Mouse (Mus musculus): ENCODE measurements at regions not wholly inside any gene's neighbourhood (a gene's known extent, or its start where the extent isn't known, plus 50 kb on each side); places are given as distances from the start of the nearest gene placed in this dataset.

GRCm38 (mm10) chr14:54107204-54107796 is 146.6 kb downstream of the Dad1 start:
- no peak for ATAC-seq (replicated peaks; ENCODE audit: insufficient number of reproducible peaks, low FRiP score, low TSS enrichment, low read depth)

GRCm38 (mm10) chr14:54104243-54104642 is 149.7 kb downstream of the Dad1 start:
- WGBS: 87% methylated on average over 6 of the region's 6 CpGs
- DNase-seq (ENCODE audit: low spot score): no peak
- no peak overlapping the region for H3K9ac ChIP-seq (replicated peaks; ENCODE audit: low read length)
- H3K27ac ChIP-seq (replicated peaks; ENCODE audit: low read depth, low read length): no peak overlapping the region
- H3K27me3 ChIP-seq (ENCODE audit: control insufficient read depth, insufficient read depth, low read length): no peaks in the 10 kb centered on the region
- no peak for ATAC-seq (replicated peaks; ENCODE audit: insufficient number of reproducible peaks, low FRiP score, low TSS enrichment, low read depth)
- H3K9me3 ChIP-seq (replicated peaks; ENCODE audit: control insufficient read depth, low read length): no peaks in the 10 kb centered on the region
- H3K4me2 ChIP-seq (ENCODE audit: low read depth, low read length): no peak overlapping the region
- H3K36me3 ChIP-seq (replicated peaks; ENCODE audit: control insufficient read depth, insufficient read depth, low read depth, low read length): no peaks in the 10 kb centered on the region
- no peak overlapping the region for H3K4me3 ChIP-seq (ENCODE audit: low read depth, low read length)
- no peaks in the 10 kb centered on the region for H3K4me1 ChIP-seq (ENCODE audit: control insufficient read depth, insufficient read depth, low read length)

More at GRCm38 (mm10) chr14:54107204-54107796, 146.6 kb downstream of the Dad1 start:
- Histone ChIP-seq H3K9ac (replicated peaks; ENCODE audit: low read length) (no peak overlapping the region), H3K9me3 (replicated peaks; ENCODE audit: control insufficient read depth, low read length) (no peaks in the 10 kb centered on the region), H3K36me3 (replicated peaks; ENCODE audit: control insufficient read depth, insufficient read depth, low read depth, low read length) (no peaks in the 10 kb centered on the region), H3K4me1 (ENCODE audit: control insufficient read depth, insufficient read depth, low read length) (no peaks in the 10 kb centered on the region), H3K27ac (replicated peaks; ENCODE audit: low read depth, low read length) (no peak overlapping the region), H3K27me3 (ENCODE audit: control insufficient read depth, insufficient read depth, low read length) (no peaks in the 10 kb centered on the region), H3K4me3 (ENCODE audit: low read depth, low read length) (no peak overlapping the region), H3K4me2 (ENCODE audit: low read depth, low read length) (no peak overlapping the region)
- no peak for DNase-seq (ENCODE audit: low spot score)
- 63% methylated on average over 7 of the region's 7 CpGs for WGBS

DNA sequence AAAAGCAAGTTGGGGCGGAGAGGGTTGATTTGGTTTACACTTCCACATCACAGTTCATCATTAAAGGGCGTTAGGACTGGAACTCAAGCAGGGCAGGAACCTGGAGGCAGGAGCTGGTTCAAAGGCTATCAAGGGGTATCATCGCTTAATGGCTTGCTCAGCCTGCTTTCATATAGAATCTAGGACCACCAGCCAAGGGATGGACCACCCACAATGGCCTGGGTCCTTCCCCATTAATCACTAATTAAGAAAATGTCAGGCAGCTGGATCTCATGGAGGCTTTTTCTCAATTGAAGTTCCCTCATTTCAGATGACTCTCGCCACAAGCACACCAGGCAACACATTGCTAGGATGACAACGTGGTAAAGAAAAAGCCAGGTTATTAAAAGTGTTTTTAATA is 150.4 kb downstream of the Dad1 start:
- Histone ChIP-seq H3K4me3 (ENCODE audit: low read depth, low read length) (no peak overlapping the region), H3K27ac (replicated peaks; ENCODE audit: low read depth, low read length) (no peak overlapping the region), H3K36me3 (replicated peaks; ENCODE audit: control insufficient read depth, insufficient read depth, low read depth, low read length) (no peaks in the 10 kb centered on the region), H3K27me3 (ENCODE audit: control insufficient read depth, insufficient read depth, low read length) (no peaks in the 10 kb centered on the region), H3K9ac (replicated peaks; ENCODE audit: low read length) (no peak overlapping the region), H3K4me1 (ENCODE audit: control insufficient read depth, insufficient read depth, low read length) (no peaks in the 10 kb centered on the region), H3K4me2 (ENCODE audit: low read depth, low read length) (no peak overlapping the region), H3K9me3 (replicated peaks; ENCODE audit: control insufficient read depth, low read length) (no peaks in the 10 kb centered on the region)
- WGBS: 76% methylated on average over 5 of the region's 5 CpGs
- DNase-seq (ENCODE audit: low spot score) (no peak), ATAC-seq (replicated peaks; ENCODE audit: insufficient number of reproducible peaks, low FRiP score, low TSS enrichment, low read depth) (no peak)

GRCm38 (mm10) chr14:54103115-54103514 is 150.8 kb downstream of the Dad1 start:
- 58% methylated on average over 3 of the region's 3 CpGs for WGBS
- H3K27ac ChIP-seq (replicated peaks; ENCODE audit: low read depth, low read length): no peak overlapping the region

GRCm38 (mm10) chr14:54101775-54102174 is 152.1 kb downstream of the Dad1 start:
- Histone ChIP-seq H3K4me1 (ENCODE audit: control insufficient read depth, insufficient read depth, low read length) (no peaks in the 10 kb centered on the region), H3K27ac (replicated peaks; ENCODE audit: low read depth, low read length) (no peak overlapping the region), H3K4me3 (ENCODE audit: low read depth, low read length) (no peak overlapping the region), H3K4me2 (ENCODE audit: low read depth, low read length) (no peak overlapping the region), H3K9ac (replicated peaks; ENCODE audit: low read length) (no peak overlapping the region), H3K27me3 (ENCODE audit: control insufficient read depth, insufficient read depth, low read length) (no peaks in the 10 kb centered on the region), H3K36me3 (replicated peaks; ENCODE audit: control insufficient read depth, insufficient read depth, low read depth, low read length) (no peaks in the 10 kb centered on the region), H3K9me3 (replicated peaks; ENCODE audit: control insufficient read depth, low read length) (no peaks in the 10 kb centered on the region)
- ATAC-seq (replicated peaks; ENCODE audit: insufficient number of reproducible peaks, low FRiP score, low TSS enrichment, low read depth) (no peak), DNase-seq (ENCODE audit: low spot score) (no peak)
- 78% methylated on average over 3 of the region's 3 CpGs for WGBS

More at GRCm38 (mm10) chr14:54103115-54103514, 150.8 kb downstream of the Dad1 start:
- Histone ChIP-seq H3K36me3 (replicated peaks; ENCODE audit: control insufficient read depth, insufficient read depth, low read depth, low read length) (no peaks in the 10 kb centered on the region), H3K4me3 (ENCODE audit: low read depth, low read length) (no peak overlapping the region), H3K27me3 (ENCODE audit: control insufficient read depth, insufficient read depth, low read length) (no peaks in the 10 kb centered on the region), H3K9me3 (replicated peaks; ENCODE audit: control insufficient read depth, low read length) (no peaks in the 10 kb centered on the region), H3K4me2 (ENCODE audit: low read depth, low read length) (no peak overlapping the region), H3K9ac (replicated peaks; ENCODE audit: low read length) (no peak overlapping the region), H3K4me1 (ENCODE audit: control insufficient read depth, insufficient read depth, low read length) (no peaks in the 10 kb centered on the region)
- ATAC-seq (replicated peaks; ENCODE audit: insufficient number of reproducible peaks, low FRiP score, low TSS enrichment, low read depth) (no peak), DNase-seq (ENCODE audit: low spot score) (no peak)

DNA sequence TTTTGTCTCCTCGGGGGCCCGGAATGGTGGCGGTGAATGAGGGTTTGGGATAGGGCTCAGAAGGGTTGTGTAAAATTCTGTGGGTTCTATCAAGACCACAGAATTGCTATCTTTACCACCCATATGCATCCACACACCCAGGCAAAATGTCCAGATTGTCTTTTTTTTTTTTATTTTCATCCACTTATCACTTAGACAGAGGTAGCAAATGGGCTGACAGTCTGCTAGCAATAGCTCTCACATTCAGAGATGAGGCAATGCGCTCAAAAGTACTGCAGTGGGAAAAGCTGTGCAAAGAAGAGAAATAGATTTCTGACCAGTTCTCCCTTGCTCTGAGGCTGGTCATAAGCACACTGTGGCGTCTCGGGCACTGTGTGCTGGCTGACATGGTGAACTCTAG is 154.5 kb downstream of the Dad1 start:
- H3K4me1 ChIP-seq (ENCODE audit: control insufficient read depth, insufficient read depth, low read length): no peaks in the 10 kb centered on the region
- H3K9ac ChIP-seq (replicated peaks; ENCODE audit: low read length): no peak overlapping the region
- H3K27me3 ChIP-seq (ENCODE audit: control insufficient read depth, insufficient read depth, low read length): no peaks in the 10 kb centered on the region
- no peaks in the 10 kb centered on the region for H3K36me3 ChIP-seq (replicated peaks; ENCODE audit: control insufficient read depth, insufficient read depth, low read depth, low read length)
- no peak for ATAC-seq (replicated peaks; ENCODE audit: insufficient number of reproducible peaks, low FRiP score, low TSS enrichment, low read depth)
- DNase-seq (ENCODE audit: low spot score): no peak
- H3K4me2 ChIP-seq (ENCODE audit: low read depth, low read length): no peak overlapping the region
- no peaks in the 10 kb centered on the region for H3K9me3 ChIP-seq (replicated peaks; ENCODE audit: control insufficient read depth, low read length)
- no peak overlapping the region for H3K27ac ChIP-seq (replicated peaks; ENCODE audit: low read depth, low read length)
- H3K4me3 ChIP-seq (ENCODE audit: low read depth, low read length): no peak overlapping the region
- 89% methylated on average over 6 of the region's 6 CpGs for WGBS

DNA sequence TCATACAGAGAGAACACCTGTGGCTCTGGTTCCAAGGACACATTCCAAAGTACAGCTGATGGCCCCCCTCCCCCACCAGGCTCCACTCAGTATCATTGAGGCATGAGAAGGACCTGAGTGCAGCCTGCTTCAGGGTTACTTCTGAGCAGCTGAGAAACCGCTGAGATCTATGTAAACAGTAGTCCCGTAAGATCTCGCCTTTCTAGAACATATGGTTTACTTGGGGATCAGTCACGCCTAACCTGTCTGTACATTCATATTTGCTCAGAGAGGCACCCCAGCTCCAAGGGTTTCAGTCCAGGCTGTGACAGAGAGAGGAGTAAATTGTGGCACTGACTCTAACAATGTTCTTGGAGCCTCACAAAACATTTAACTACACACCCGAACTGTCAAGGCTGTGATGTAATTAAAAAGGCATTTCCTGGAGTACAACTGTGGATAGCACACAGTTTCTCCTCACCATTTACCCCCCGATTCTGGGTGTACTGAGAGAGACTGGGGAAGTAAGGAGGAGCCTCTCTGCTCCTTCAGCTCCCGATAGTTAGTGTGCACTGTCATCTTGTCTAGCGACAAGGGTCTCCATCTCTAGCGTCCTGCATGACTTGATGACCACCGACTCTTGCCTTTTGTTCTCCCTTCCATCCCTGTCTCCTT is 155.7 kb downstream of the Dad1 start:
- no peak for DNase-seq (ENCODE audit: low spot score)
- Histone ChIP-seq H3K27me3 (ENCODE audit: control insufficient read depth, insufficient read depth, low read length) (no peaks in the 10 kb centered on the region), H3K27ac (replicated peaks; ENCODE audit: low read depth, low read length) (no peak overlapping the region), H3K9me3 (replicated peaks; ENCODE audit: control insufficient read depth, low read length) (no peaks in the 10 kb centered on the region), H3K9ac (replicated peaks; ENCODE audit: low read length) (no peak overlapping the region), H3K36me3 (replicated peaks; ENCODE audit: control insufficient read depth, insufficient read depth, low read depth, low read length) (no peaks in the 10 kb centered on the region), H3K4me1 (ENCODE audit: control insufficient read depth, insufficient read depth, low read length) (no peaks in the 10 kb centered on the region), H3K4me3 (ENCODE audit: low read depth, low read length) (no peak overlapping the region), H3K4me2 (ENCODE audit: low read depth, low read length) (no peak overlapping the region)
- ATAC-seq (replicated peaks; ENCODE audit: insufficient number of reproducible peaks, low FRiP score, low TSS enrichment, low read depth): no peak
- WGBS: 66% methylated on average over 10 of the region's 10 CpGs

- H3K4me3 ChIP-seq (ENCODE audit: low read depth, low read length): no peak overlapping the region
- H3K9me3 ChIP-seq (replicated peaks; ENCODE audit: control insufficient read depth, low read length): no peaks in the 10 kb centered on the region
- H3K27ac ChIP-seq (replicated peaks; ENCODE audit: low read depth, low read length): no peak overlapping the region
- no peaks in the 10 kb centered on the region for H3K36me3 ChIP-seq (replicated peaks; ENCODE audit: control insufficient read depth, insufficient read depth, low read depth, low read length)
- no peak for DNase-seq (ENCODE audit: low spot score)
- no peak overlapping the region for H3K9ac ChIP-seq (replicated peaks; ENCODE audit: low read length)
- H3K4me1 ChIP-seq (ENCODE audit: control insufficient read depth, insufficient read depth, low read length): no peaks in the 10 kb centered on the region
- WGBS: 66% methylated on average over 2 of the region's 2 CpGs
- H3K27me3 ChIP-seq (ENCODE audit: control insufficient read depth, insufficient read depth, low read length): no peaks in the 10 kb centered on the region
- ATAC-seq (replicated peaks; ENCODE audit: insufficient number of reproducible peaks, low FRiP score, low TSS enrichment, low read depth): no peak
- no peak overlapping the region for H3K4me2 ChIP-seq (ENCODE audit: low read depth, low read length)
These were observed 156.9 kb downstream of the Dad1 start for GRCm38 (mm10) chr14:54097026-54097425.

Measured in embryonic facial prominence, embryonic 11.5 days (tissue).